Mouse (Mus musculus) ovary, adult 18-20 months (tissue): ENCODE measurements around the gene Svs1.
A peak's percentile ranks its signal among the peaks of the same experiment; 100 is the strongest.
"Not testable (repeated sequence)": the region's sequence is repeated elsewhere in the genome, so short reads cannot be mapped to it uniquely, and the experiment has no call there.

Experiments
- DNase-seq: peaks from one replicate; pipeline ENCODE4 v3.0.0; 2022; ENCODE audit warnings: low spot score, mixed read lengths

Svs1 gene

DNA sequence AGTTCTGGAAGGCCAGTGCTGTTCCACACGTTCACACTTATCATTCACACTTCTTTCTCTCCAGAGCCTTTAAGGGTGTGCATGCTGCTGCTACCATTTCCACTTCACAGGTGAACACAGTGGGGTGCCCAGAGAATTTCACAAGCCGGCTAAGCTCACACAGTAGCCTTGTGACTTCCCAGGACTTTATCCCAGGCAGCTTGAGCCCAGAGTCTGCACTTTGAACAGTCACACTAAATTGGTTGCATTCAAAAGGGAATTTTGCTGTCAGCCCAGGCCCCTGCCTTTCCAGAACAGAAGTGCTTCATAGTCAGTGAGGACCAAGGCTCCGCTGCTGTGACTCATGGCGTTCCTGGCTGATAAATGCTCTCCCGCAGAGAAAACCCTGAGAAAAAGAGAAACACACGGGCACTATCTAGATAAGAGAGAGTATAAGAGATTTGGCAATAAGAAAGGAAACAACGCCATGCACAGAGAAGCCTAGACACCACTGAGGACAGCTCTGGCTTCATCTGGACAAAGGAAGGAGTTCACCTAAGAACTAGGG lies at the start of gene Svs1:
TSS of gene Svs1 (plus strand) at position 418 of the 547 bp plus-strand sequence.
- DNase-seq = no peak

- DNase-seq = peak; percentile 65
Measured at GRCm38 (mm10) chr6:48949596-48949995, 37.1 kb upstream of the Svs1 start.

DNA sequence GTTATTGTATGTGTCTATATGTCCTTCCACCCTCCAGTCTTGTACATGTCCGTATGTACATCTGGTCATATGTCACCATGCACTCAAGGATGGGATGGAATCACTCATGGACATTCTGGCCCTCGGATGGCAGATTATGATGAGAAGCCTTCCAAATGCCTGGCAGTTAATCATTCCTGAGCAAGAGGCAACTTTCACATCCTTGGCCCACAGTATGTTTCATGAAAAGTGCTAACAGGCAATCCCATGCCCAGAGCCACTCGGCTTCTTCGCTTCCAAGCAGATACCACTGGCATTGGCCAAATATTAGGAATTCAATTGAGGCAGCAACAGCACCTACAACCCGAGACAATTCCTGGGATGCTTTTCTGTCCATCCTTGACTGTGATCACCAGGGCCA lies 36.0 kb upstream of the Svs1 start:
- DNase-seq = no peak

DNA sequence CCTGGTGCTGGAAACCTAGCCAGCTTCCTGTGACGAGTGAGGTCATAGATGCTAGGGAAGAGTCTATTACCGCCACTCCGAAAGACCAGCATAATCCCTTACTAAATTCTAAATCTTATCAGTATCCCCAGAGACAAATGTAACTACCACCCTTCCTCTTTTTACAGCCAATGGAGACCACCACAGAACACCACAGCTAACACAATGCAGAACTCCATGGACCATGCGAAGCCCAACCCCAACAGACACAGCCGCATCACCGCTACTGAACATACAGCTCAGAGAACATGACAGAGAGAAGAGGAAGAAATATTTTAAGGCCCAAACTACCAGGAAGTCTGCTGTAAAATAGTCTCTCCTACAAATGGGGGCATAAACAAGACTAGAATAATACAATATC lies 35.0 kb upstream of the Svs1 start:
- no peak for DNase-seq

GRCm38 (mm10) chr6:48953220-48953619 lies 33.4 kb upstream of the Svs1 start:
- DNase-seq = peak; percentile 33

- DNase-seq = no peak
Measured at GRCm38 (mm10) chr6:48954211-48954610, 32.5 kb upstream of the Svs1 start.

GRCm38 (mm10) chr6:48954946-48955345 lies 31.7 kb upstream of the Svs1 start:
- peak; percentile 47 for DNase-seq

GRCm38 (mm10) chr6:48956785-48957184 lies 29.9 kb upstream of the Svs1 start:
- DNase-seq = no peak

DNA sequence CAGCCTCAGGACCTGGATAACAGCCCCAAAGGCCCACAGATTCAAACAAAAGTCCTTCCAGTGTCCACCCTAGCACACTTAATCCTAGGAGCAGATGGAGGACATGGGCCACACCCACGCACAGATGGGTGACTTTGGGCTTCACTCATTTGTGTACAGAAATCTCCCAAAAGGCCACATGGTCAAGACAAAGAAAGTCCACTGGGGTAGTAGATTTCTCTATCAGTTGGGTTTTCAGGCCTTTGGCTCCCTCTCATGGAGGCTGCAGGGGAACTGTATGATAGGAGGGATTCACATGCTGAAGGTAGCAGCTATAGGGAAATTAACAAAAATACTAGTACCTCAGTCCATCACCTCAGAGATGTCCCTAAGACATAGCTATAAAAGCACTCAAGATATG lies 28.6 kb upstream of the Svs1 start:
- peak; percentile 13 for DNase-seq

DNA sequence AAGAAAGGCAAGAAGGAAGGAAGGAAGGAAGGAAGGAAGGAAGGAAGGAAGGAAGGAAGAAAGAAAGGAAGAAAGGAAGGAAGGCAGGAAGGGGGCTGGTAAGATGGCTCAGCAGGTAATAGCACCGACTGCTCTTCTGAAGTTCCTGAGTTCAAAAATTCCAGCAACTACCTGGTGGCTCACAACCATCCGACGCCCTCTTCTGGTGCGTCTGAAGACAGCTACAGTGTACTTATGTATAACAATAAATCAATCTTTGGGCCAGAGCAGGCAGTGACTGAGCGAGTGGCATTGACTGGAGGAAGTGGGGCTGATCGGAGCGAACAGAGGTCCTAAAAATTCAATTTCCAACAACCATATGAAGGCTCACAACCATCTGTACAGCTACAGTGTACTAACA lies 27.5 kb upstream of the Svs1 start:
- DNase-seq = not testable (repeated sequence)

DNA sequence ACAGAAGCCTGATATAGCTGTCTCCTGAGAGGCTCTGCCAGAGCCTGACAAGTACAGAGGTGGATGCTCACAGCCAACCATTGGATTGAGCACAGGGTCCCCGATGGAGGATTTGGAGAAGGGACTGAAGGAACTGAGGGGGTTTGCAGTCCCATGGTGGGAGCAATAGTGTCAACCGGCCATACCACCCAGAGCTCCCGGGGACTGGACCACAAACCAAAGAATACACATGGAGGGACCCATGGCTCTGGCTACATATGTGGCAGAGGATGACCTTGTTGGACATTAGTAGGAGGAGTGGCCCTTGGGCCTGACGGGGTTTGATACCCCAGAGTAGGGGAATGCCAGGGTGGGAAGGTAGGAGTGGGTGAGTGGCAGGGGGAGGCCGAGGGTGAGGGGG lies 20.0 kb upstream of the Svs1 start:
- DNase-seq = not testable (repeated sequence)

GRCm38 (mm10) chr6:48967868-48968267 lies 18.8 kb upstream of the Svs1 start:
- no peak for DNase-seq

DNA sequence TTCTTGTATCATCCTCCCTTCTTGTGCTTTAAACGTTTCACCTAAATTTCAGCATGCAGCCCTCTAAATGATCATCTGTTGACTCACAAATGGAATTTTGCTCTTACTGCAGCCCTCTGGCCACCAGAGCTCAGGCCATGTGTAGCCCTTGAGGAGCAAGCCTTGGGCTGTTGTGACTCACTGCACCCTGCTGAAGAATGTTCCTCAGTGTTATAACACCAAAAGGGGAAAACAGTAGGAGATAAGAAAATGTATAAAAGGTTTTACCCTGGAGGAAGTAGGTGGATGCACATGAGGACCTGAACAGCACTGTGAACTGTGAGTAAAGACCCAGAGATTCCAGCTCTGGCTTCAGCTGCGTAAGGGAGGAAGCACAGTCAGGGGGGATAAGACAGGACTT lies 12.0 kb upstream of the Svs1 start, which contains the start of gene Doxl2:
TSS of gene Doxl2 (plus strand) at position 301 of the 400 bp plus-strand sequence.
- no peak for DNase-seq

GRCm38 (mm10) chr6:48979616-48980015 lies 7.0 kb upstream of the Svs1 start:
- no peak for DNase-seq

- no peak for DNase-seq
Measured at GRCm38 (mm10) chr6:48982305-48982704, 4.4 kb upstream of the Svs1 start.

DNA sequence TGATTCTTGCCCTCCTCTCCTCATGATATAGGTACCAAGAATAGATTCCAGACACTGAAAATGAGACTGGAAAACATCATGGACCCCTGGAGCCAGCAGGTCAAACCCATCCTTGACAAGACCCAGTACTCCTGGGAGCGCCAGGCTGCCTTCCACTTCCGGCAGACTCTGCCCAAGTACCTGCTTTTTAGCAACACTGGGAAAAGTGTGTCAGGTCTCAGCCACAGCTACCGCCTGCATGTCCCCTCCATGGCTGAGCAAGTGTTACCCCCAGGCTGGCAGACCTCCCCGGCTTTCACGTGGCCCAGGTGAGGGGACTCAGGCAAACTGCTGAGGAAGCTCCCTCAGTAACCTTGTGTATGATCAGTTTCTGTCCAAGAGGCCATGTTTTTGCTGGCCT lies 3.3 kb downstream of the Svs1 start:
- no peak for DNase-seq

DNA sequence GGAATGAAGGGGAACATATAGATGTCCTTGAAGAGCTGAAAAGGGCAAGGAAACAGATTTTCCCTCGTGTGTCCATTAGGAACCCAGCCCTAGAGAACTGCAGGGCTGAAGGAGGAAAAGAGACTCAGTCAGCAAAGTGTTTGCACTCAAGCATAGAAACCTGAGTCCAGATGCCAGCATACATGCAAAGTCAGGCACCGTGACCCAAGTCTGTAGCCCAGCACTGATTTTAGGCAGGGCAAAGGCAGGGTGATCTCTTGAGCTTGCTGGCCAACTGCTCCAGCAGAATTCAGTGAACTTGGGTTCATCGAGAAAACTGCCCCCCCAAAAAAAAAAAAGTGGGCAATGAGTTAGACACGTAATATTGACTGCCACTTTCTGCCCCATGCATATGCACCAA lies 5.3 kb downstream of the Svs1 start:
- DNase-seq = no peak

- no peak for DNase-seq
Measured at GRCm38 (mm10) chr6:48998186-48998585, 11.5 kb downstream of the Svs1 start.

DNA sequence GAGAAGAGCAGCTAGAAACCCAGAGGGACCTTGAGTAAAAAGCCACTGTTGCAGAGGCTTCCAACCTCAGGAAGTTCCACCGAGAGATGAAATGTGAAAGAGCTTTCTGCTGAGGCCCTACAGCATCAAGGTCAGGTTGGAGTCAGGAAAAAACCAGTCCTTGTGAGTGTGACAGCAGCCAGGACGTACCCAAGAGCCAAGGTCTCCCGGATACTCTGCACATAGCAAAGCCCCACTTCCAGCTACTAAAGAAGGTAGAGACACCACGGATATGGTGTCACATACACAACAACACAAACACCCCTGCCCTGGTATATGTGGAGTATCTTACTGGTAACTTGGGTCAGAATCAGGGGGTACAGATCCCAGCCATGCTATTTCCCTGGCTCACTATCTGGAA lies 12.1 kb downstream of the Svs1 start:
- DNase-seq = no peak

GRCm38 (mm10) chr6:49003381-49003780 lies 16.7 kb downstream of the Svs1 start:
- no peak for DNase-seq

DNA sequence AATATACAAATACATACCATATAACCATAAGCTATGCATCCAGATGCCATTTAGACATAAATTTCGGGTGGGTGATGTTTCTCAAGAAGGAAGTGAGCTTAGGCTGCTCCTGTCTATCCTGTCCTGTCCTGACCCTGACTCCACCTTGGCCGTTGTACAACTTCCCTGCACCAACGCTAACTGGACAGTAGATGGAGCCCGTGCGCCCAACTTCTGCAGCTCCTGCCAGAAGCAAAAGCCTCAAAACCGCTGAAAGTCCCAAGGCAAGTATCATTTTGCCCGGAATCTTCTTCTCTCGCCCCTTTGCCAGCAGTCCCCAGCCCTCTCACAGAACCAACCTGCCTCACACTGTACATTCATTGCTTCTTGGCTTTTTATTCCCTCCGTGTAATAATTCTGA lies 21.3 kb downstream of the Svs1 start:
- peak; percentile 15 for DNase-seq

DNA sequence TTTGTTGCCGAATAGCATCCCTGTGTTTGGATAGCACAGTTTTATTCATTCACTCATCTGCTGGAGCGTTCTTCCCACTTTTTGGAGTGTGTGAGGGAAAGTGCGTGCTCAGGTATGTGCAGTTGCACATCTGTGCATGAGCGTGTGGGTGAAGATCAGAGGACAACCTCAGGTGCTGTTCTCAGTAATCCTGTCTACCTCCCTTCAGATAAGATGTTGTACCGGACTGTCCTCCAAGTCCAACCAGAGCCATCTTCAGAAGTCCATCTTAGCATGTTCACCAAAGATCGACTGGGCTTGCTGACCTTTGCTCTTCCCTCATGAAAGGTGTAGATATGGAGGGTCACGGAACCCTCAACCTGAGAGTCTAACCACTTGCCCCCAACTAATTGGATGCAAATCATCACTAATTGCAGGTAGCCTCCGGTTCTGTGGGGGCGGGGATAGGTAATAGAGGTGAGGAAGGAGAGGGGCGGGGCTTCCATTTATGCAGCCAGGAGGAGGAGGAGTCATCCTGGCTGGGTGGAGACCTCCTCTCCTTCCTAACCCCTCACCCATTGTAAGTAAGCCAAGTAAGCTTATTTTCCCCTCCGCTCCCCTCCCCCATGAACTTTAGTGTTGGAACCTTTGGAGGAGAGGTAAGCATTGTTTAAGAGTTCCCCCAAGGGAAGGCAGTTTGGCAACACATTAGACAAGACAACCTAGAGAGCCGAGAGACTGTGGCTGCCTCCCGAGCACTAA lies 21.9 kb downstream of the Svs1 start:
- DNase-seq = no peak

DNA sequence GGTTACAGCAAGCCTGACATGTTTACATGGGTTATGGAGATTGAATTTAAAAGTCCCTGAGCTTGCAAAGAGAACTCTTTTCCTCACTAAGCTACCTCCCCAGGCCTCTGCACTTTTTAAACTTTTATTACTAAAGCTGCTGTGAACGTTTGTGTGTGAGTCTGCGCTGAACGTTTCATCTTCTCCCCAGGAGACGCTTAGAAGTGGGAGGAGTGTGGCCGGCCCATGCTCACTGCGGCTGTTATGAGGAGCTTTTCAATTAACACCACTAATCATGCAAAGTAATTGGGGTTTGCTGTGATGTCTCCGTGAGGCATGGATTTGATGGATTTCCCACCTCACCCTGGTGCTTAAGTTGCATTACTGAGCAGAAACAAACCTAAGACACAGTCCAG lies 22.5 kb downstream of the Svs1 start:
- no peak for DNase-seq

GRCm38 (mm10) chr6:49009665-49010064 lies 23.0 kb downstream of the Svs1 start:
- DNase-seq = no peak
